Mouse (Mus musculus): Measurements from ENCODE around the gene Col4a3bp. TPM values are rescaled to one million over a fixed set of nuclear protein-coding genes. Genes with fewer than 3 reads are reported as not detected.

Col4a3bp gene
- total and polyA plus RNA-seq, 2 experiments: 8.1 to 29.9 TPM

- TF ChIP-seq POLR2A (IDR thresholded peaks at IDR 0.05; ENCODE audit: extremely low read depth, insufficient read depth, low read length) (no peak), CTCF (IDR thresholded peaks at IDR 0.05; ENCODE audit: low read depth, low read length) (no peak)
- Histone ChIP-seq H3K36me3 (ENCODE audit: control insufficient read depth, insufficient read depth, low read length) (peaks cover 30% of the 10 kb centered on the region), H3K9ac (ENCODE audit: low read depth, low read length) (no peak overlapping the region), H3K4me1 (ENCODE audit: control insufficient read depth, insufficient read depth, low read length) (no peaks in the 10 kb centered on the region; the same call in none of the 2 replicates), H3K79me2 (ENCODE audit: control insufficient read depth, insufficient read depth, low read length) (no peaks in the 10 kb centered on the region; the same call in 1 of the 2 replicates), H3K27ac (replicated peaks; ENCODE audit: insufficient read depth, low read depth, low read length) (no peak overlapping the region), H3K4me3 (ENCODE audit: insufficient read depth, low read depth, low read length) (no peak overlapping the region), H3K27me3 (ENCODE audit: control insufficient read depth, insufficient read depth, low read length) (no peaks in the 10 kb centered on the region)
- DNase-seq (ENCODE audit: extremely low read depth, low read depth, low spot score): no peak
- 96% methylated on average over 2 of the region's 2 CpGs for WGBS
Observed at GRCm38 (mm10) chr13:96604242-96604641, 61.8 kb downstream of the Col4a3bp start.

- Histone ChIP-seq H3K9ac (ENCODE audit: low read depth, low read length) (no peak overlapping the region), H3K36me3 (ENCODE audit: control insufficient read depth, insufficient read depth, low read length) (peaks cover 40% of the 10 kb centered on the region), H3K4me3 (ENCODE audit: insufficient read depth, low read depth, low read length) (no peak overlapping the region), H3K79me2 (ENCODE audit: control insufficient read depth, insufficient read depth, low read length) (peaks cover 6% of the 10 kb centered on the region; the same call in 1 of the 2 replicates), H3K27me3 (ENCODE audit: control insufficient read depth, insufficient read depth, low read length) (no peaks in the 10 kb centered on the region), H3K27ac (replicated peaks; ENCODE audit: insufficient read depth, low read depth, low read length) (no peak overlapping the region), H3K4me1 (ENCODE audit: control insufficient read depth, insufficient read depth, low read length) (no peaks in the 10 kb centered on the region)
- WGBS: 59% methylated on average over 3 of the region's 3 CpGs
- no peak for DNase-seq (ENCODE audit: extremely low read depth, low read depth, low spot score)
- TF ChIP-seq CTCF (IDR thresholded peaks at IDR 0.05; ENCODE audit: low read depth, low read length) (no peak), POLR2A (IDR thresholded peaks at IDR 0.05; ENCODE audit: extremely low read depth, insufficient read depth, low read length) (no peak)
Observed at GRCm38 (mm10) chr13:96614615-96615014, 72.2 kb downstream of the Col4a3bp start.

GRCm38 (mm10) chr13:96620891-96621290, 78.5 kb downstream of the Col4a3bp start:
- H3K4me3 ChIP-seq (ENCODE audit: insufficient read depth, low read depth, low read length): no peak overlapping the region
- no peaks in the 10 kb centered on the region for H3K27me3 ChIP-seq (ENCODE audit: control insufficient read depth, insufficient read depth, low read length)
- peaks cover 42% of the 10 kb centered on the region for H3K36me3 ChIP-seq (ENCODE audit: control insufficient read depth, insufficient read depth, low read length)
- no peak overlapping the region for H3K27ac ChIP-seq (replicated peaks; ENCODE audit: insufficient read depth, low read depth, low read length)
- H3K9ac ChIP-seq (ENCODE audit: low read depth, low read length): no peak overlapping the region
- 7% methylated on average over 1 of the region's 1 CpGs for WGBS
- H3K79me2 ChIP-seq (ENCODE audit: control insufficient read depth, insufficient read depth, low read length): no peaks in the 10 kb centered on the region
- TF ChIP-seq POLR2A (IDR thresholded peaks at IDR 0.05; ENCODE audit: extremely low read depth, insufficient read depth, low read length) (no peak), CTCF (IDR thresholded peaks at IDR 0.05; ENCODE audit: low read depth, low read length) (no peak)
- H3K4me1 ChIP-seq (ENCODE audit: control insufficient read depth, insufficient read depth, low read length): no peaks in the 10 kb centered on the region
- no peak for DNase-seq (ENCODE audit: extremely low read depth, low read depth, low spot score)

GRCm38 (mm10) chr13:96630396-96630795, 88.0 kb downstream of the Col4a3bp start:
- no peak for DNase-seq (ENCODE audit: extremely low read depth, low read depth, low spot score)
- Histone ChIP-seq H3K27ac (replicated peaks; ENCODE audit: insufficient read depth, low read depth, low read length) (no peak overlapping the region), H3K79me2 (ENCODE audit: control insufficient read depth, insufficient read depth, low read length) (no peaks in the 10 kb centered on the region), H3K36me3 (ENCODE audit: control insufficient read depth, insufficient read depth, low read length) (peaks cover 46% of the 10 kb centered on the region), H3K9ac (ENCODE audit: low read depth, low read length) (no peak overlapping the region), H3K4me1 (ENCODE audit: control insufficient read depth, insufficient read depth, low read length) (no peaks in the 10 kb centered on the region), H3K27me3 (ENCODE audit: control insufficient read depth, insufficient read depth, low read length) (no peaks in the 10 kb centered on the region), H3K4me3 (ENCODE audit: insufficient read depth, low read depth, low read length) (no peak overlapping the region)
- WGBS: 94% methylated on average over 4 of the region's 4 CpGs
- TF ChIP-seq POLR2A (IDR thresholded peaks at IDR 0.05; ENCODE audit: extremely low read depth, insufficient read depth, low read length): no peak
- TF ChIP-seq CTCF (IDR thresholded peaks at IDR 0.05; ENCODE audit: low read depth, low read length): no peak

- DNase-seq (ENCODE audit: extremely low read depth, low read depth, low spot score): no peak
- H3K27me3 ChIP-seq (ENCODE audit: control insufficient read depth, insufficient read depth, low read length): no peaks in the 10 kb centered on the region
- peaks cover 19% of the 10 kb centered on the region for H3K36me3 ChIP-seq (ENCODE audit: control insufficient read depth, insufficient read depth, low read length)
- H3K4me3 ChIP-seq (ENCODE audit: insufficient read depth, low read depth, low read length): no peak overlapping the region
- no peak for TF ChIP-seq POLR2A (IDR thresholded peaks at IDR 0.05; ENCODE audit: extremely low read depth, insufficient read depth, low read length)
- no peak for TF ChIP-seq CTCF (IDR thresholded peaks at IDR 0.05; ENCODE audit: low read depth, low read length)
- H3K79me2 ChIP-seq (ENCODE audit: control insufficient read depth, insufficient read depth, low read length): no peaks in the 10 kb centered on the region
- H3K27ac ChIP-seq (replicated peaks; ENCODE audit: insufficient read depth, low read depth, low read length): no peak overlapping the region
- H3K9ac ChIP-seq (ENCODE audit: low read depth, low read length): no peak overlapping the region
- 54% methylated on average over 2 of the region's 2 CpGs for WGBS
- no peaks in the 10 kb centered on the region for H3K4me1 ChIP-seq (ENCODE audit: control insufficient read depth, insufficient read depth, low read length)
Observed at GRCm38 (mm10) chr13:96644168-96644567, 101.8 kb downstream of the Col4a3bp start.

GRCm38 (mm10) chr13:96645822-96646221, 103.4 kb downstream of the Col4a3bp start:
- Histone ChIP-seq H3K4me3 (ENCODE audit: insufficient read depth, low read depth, low read length) (no peak overlapping the region), H3K27ac (replicated peaks; ENCODE audit: insufficient read depth, low read depth, low read length) (no peak overlapping the region), H3K9ac (ENCODE audit: low read depth, low read length) (no peak overlapping the region), H3K79me2 (ENCODE audit: control insufficient read depth, insufficient read depth, low read length) (no peaks in the 10 kb centered on the region), H3K4me1 (ENCODE audit: control insufficient read depth, insufficient read depth, low read length) (no peaks in the 10 kb centered on the region), H3K36me3 (ENCODE audit: control insufficient read depth, insufficient read depth, low read length) (peaks cover 29% of the 10 kb centered on the region), H3K27me3 (ENCODE audit: control insufficient read depth, insufficient read depth, low read length) (no peaks in the 10 kb centered on the region)
- WGBS: 52% methylated on average over 5 of the region's 5 CpGs
- peak; percentile 27 for DNase-seq (ENCODE audit: extremely low read depth, low read depth, low spot score)
- TF ChIP-seq POLR2A (IDR thresholded peaks at IDR 0.05; ENCODE audit: extremely low read depth, insufficient read depth, low read length) (no peak), CTCF (IDR thresholded peaks at IDR 0.05; ENCODE audit: low read depth, low read length) (no peak)
